Mouse (Mus musculus) C2C12 (cell line): ENCODE measurements around the gene Stx6.

Source experiments
- CEBPB ChIP-seq: IDR thresholded peaks from one replicate; pipeline ENCODE4 v1.6.1; 2011; ENCODE audit warnings: low read depth, mild to moderate bottlenecking, control low read depth, moderate library complexity
- CTCF ChIP-seq: IDR thresholded peaks from one replicate; pipeline ENCODE4 v1.5.1; 2011; ENCODE audit not compliant: control insufficient read depth, insufficient read depth, insufficient read length
- MYOD1 ChIP-seq: IDR thresholded peaks from one replicate; pipeline ENCODE4 v1.6.1; 2011; ENCODE audit warnings: low read depth; ENCODE audit not compliant: control insufficient read depth, insufficient read length
- MYOG ChIP-seq: IDR thresholded peaks from one replicate; pipeline ENCODE4 v1.6.1; 2011; ENCODE audit not compliant: control insufficient read depth, insufficient read length; ENCODE audit errors: extremely low read depth
- USF1 ChIP-seq: IDR thresholded peaks from one replicate; pipeline ENCODE4 v1.6.1; 2011; ENCODE audit warnings: low read depth, mild to moderate bottlenecking, control low read depth, moderate library complexity

- TF ChIP-seq CTCF (no peak), MYOD1 (peak; percentile 87), USF1 (no peak), MYOG (no peak), CEBPB (no peak)
Observed at GRCm38 (mm10) chr1:155233931-155234607, 75.6 kb downstream of the Stx6 start.
